28 mouse cellular contexts compared by ENCODE assay signal in the genomic region with DNA sequence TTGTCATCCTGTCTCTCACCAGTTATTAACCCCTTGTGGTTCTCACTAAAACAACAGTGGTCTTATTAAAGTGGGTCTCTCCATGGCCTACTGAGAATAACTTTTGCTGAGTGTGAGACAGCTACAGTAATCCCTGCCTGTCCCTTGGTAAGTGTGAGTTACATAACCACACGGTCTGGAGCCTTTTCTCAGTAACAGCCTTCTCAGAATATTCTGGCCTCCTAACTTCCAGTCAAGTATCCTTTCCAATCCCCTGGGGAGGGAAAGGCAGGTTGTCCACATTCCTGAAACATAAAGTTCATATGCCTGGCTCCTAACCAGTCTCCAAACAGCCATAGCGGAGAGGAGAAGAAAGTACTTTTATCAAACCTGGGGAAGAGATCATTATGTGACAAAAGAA.
A peak's percentile ranks its signal among the peaks of the same experiment; 100 is the strongest.
DNase-seq lines count a peak whose midpoint lies in the region; ATAC-seq and TF ChIP-seq lines count a peak whose summit lies in the region.
"Had no signal": no experiment of that assay in that cellular context is flagged by ENCODE, and none has a peak within 500 bp of the region (broad histone marks: within the 10 kb centered on the region; RNA-seq: fewer than 3 reads in every experiment).

No protein-coding gene starts in this region.

- H3K9ac ChIP-seq in forebrain, embryonic 15.5 days (replicated peaks): no peak overlapping the region
- H3K9ac ChIP-seq in forebrain, embryonic 12.5 days: no peak overlapping the region
- no peak overlapping the region for H3K9ac ChIP-seq in heart, adult 2 months (ENCODE audit: low read depth, low read length)
- H3K9ac ChIP-seq: heart, embryonic 13.5 days; limb, embryonic 13.5 days; midbrain, embryonic 12.5 days; neural tube, embryonic 12.5 days had no signal

- no peak for DNase-seq in heart, adult 2 months
- DNase-seq in heart, postnatal 25 days (ENCODE audit: low spot score): no peak
- DNase-seq in layer of hippocampus, adult 2 months (ENCODE audit: low spot score in 2 of 2): no peak
- DNase-seq in layer of hippocampus, adult 8-10 months (ENCODE audit: low spot score in 2 of 2): no peak
- DNase-seq in urinary bladder, adult 2 months (ENCODE audit: low spot score): no peak
- DNase-seq: adrenal gland, adult 8-10 months; cerebellum, adult 11 months; cerebellum, adult 9-10 months; cerebellum, postnatal 36 days; gastrocnemius, postnatal 36 days; heart, postnatal 14 days; lung, postnatal 4 days; right cerebral cortex, postnatal 14 days; spleen, adult 18-20 months; thymus, postnatal 14 days had no signal

- WGBS in forebrain, embryonic 15.5 days: 81% methylated on average over 2 of the region's 2 CpGs
- WGBS in forebrain, embryonic 12.5 days: 79% methylated on average over 2 of the region's 2 CpGs
- WGBS in heart, adult 2 months: 45% methylated on average over 2 of the region's 2 CpGs

- no peaks in the 10 kb centered on the region for H3K36me3 ChIP-seq in forebrain, embryonic 15.5 days
- 0 out of 2 replicates have a peak, but pooled peaks cover 4% of the 10 kb centered on the region for H3K36me3 ChIP-seq in forebrain, embryonic 12.5 days (replicated peaks)
- peaks cover 23% of the 10 kb centered on the region for H3K36me3 ChIP-seq in heart, adult 2 months (ENCODE audit: control insufficient read depth, insufficient read depth, low read length)
- H3K36me3 ChIP-seq: heart, embryonic 13.5 days; limb, embryonic 13.5 days; midbrain, embryonic 12.5 days; neural tube, embryonic 12.5 days had no signal

- intact Hi-C loops in heart, adult 2 months (cut with DNase I): no loop called here
- intact Hi-C loops in heart, postnatal 25 days (cut with DNase I): no loop called here

- H3K27me3 ChIP-seq in forebrain, embryonic 15.5 days: no peaks in the 10 kb centered on the region
- H3K27me3 ChIP-seq in forebrain, embryonic 12.5 days: no peaks in the 10 kb centered on the region
- no peaks in the 10 kb centered on the region for H3K27me3 ChIP-seq in heart, adult 2 months (ENCODE audit: control insufficient read depth, insufficient read depth, low read length)
- H3K27me3 ChIP-seq: heart, embryonic 13.5 days; limb, embryonic 13.5 days; megakaryocyte, embryonic 14.5 days; midbrain, embryonic 12.5 days; neural tube, embryonic 12.5 days had no signal

- peaks cover 9% of the 10 kb centered on the region for H3K79me2 ChIP-seq in heart, adult 2 months (replicated peaks; ENCODE audit: control insufficient read depth, insufficient read depth, low read length)

- H3K4me1 ChIP-seq in forebrain, embryonic 15.5 days: peaks cover 53% of the 10 kb centered on the region
- 0 out of 2 replicates have a peak, but pooled peaks cover 9% of the 10 kb centered on the region for H3K4me1 ChIP-seq in forebrain, embryonic 12.5 days
- peaks cover 16% of the 10 kb centered on the region for H3K4me1 ChIP-seq in heart, adult 2 months (ENCODE audit: control insufficient read depth, insufficient read depth, low read length)
- peaks cover 19% of the 10 kb centered on the region for H3K4me1 ChIP-seq in brown adipose tissue, adult 24 weeks (ENCODE audit: control insufficient read depth, insufficient read depth, insufficient read length, low read length)

- H3K27ac ChIP-seq in forebrain, embryonic 15.5 days (replicated peaks): 0 out of 2 replicates have a peak overlapping the region, but pooled peaks have one; percentile 12
- no peak overlapping the region for H3K27ac ChIP-seq in forebrain, embryonic 12.5 days
- H3K27ac ChIP-seq in heart, adult 2 months: peak overlapping the region; percentile 27
- H3K27ac ChIP-seq in layer of hippocampus, adult 2 months: peak overlapping the region; percentile 99
- peak overlapping the region; percentile 53 for H3K27ac ChIP-seq in brown adipose tissue, adult 24 weeks (replicated peaks; ENCODE audit: low read depth, low read length)
- H3K27ac ChIP-seq: heart, embryonic 13.5 days; kidney, postnatal 0 days; limb, embryonic 13.5 days; midbrain, embryonic 12.5 days; neural tube, embryonic 12.5 days had no signal

- no peak for TF ChIP-seq EP300 in heart, adult 2 months (IDR thresholded peaks at IDR 0.05; ENCODE audit: insufficient read depth, low read depth, low read length)

- no peak overlapping the region for H3K4me3 ChIP-seq in forebrain, embryonic 15.5 days
- no peak overlapping the region for H3K4me3 ChIP-seq in forebrain, embryonic 12.5 days (replicated peaks)
- H3K4me3 ChIP-seq in heart, adult 2 months: no peak overlapping the region
- H3K4me3 ChIP-seq in layer of hippocampus, adult 2 months: no peak overlapping the region
- H3K4me3 ChIP-seq in brown adipose tissue, adult 24 weeks (ENCODE audit: insufficient read depth, low read depth, low read length): no peak overlapping the region
- H3K4me3 ChIP-seq: heart, embryonic 13.5 days; limb, embryonic 13.5 days; megakaryocyte, embryonic 14.5 days; midbrain, embryonic 12.5 days; myocyte; neural tube, embryonic 12.5 days had no signal

- no peak for TF ChIP-seq CTCF in heart, adult 2 months (IDR thresholded peaks at IDR 0.05)
- TF ChIP-seq CTCF in layer of hippocampus, adult 2 months (conservative IDR thresholded peaks at IDR 0.05): no peak

- TF ChIP-seq POLR2A in heart, adult 2 months (IDR thresholded peaks at IDR 0.05; ENCODE audit: insufficient read depth, low read depth, low read length): no peak

- no peak for ATAC-seq in forebrain, embryonic 15.5 days (replicated peaks)
- ATAC-seq in forebrain, embryonic 12.5 days (ENCODE audit: low FRiP score): no peak
- ATAC-seq: forebrain, embryonic 16.5 days; hindbrain, embryonic 16.5 days had no signal

- H3K4me2 ChIP-seq in forebrain, embryonic 15.5 days (replicated peaks): no peak overlapping the region
- no peak overlapping the region for H3K4me2 ChIP-seq in forebrain, embryonic 12.5 days
- H3K4me2 ChIP-seq: heart, embryonic 13.5 days; limb, embryonic 13.5 days; liver, embryonic 11.5 days; midbrain, embryonic 12.5 days; neural tube, embryonic 12.5 days had no signal

- H3K9me3 ChIP-seq in forebrain, embryonic 15.5 days: no peaks in the 10 kb centered on the region
- no peaks in the 10 kb centered on the region for H3K9me3 ChIP-seq in forebrain, embryonic 12.5 days
- H3K9me3 ChIP-seq: heart, embryonic 13.5 days; limb, embryonic 13.5 days; megakaryocyte, embryonic 14.5 days; midbrain, embryonic 12.5 days; neural tube, embryonic 12.5 days had no signal
